Mouse (Mus musculus): ENCODE results near the gene AI661453. TPM values are rescaled to one million over a fixed set of nuclear protein-coding genes. Genes with fewer than 3 reads are reported as not detected.

The AI661453 gene
- polyA plus RNA-seq, 1 experiment from 2014 or later: 0.05 TPM

DNA sequence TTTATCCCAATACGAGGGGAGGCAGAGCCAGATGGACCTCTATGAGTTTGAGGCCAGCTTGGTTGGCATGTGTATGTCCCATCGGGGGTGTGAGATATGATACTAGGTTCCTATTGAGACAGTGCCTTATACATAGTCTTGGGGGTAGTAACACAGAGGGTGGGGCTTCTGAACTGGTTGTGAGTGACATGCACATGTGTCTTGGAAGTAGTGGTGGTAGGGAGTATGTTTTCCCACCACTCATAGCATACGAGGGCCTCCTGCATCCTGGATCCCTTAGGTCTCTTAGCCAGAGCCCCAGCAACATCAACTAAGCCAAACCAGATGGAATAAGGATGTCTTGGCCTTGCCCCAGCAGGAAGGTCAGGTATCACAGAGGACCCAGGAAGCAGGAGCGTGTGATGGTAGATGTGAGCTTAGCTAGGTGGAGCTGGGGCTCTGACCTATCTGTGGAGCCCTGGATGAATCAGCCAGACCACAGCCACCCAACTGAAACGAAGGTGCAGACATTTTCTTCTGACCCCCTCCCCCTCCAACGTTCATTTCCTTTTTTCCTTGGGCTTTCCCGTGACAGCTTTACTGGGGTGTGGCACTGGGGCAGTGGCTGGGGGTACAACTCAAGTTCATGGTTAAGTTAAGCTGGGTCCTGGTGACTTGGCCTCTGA lies 78.9 kb downstream of the AI661453 start:
- Histone ChIP-seq H3K4me1 (ENCODE audit: control insufficient read depth, insufficient read depth, low read length) (peaks cover 10% of the 10 kb centered on the region; the same call in 1 of the 2 replicates), H3K9me3 (ENCODE audit: control insufficient read depth, low read length) (no peaks in the 10 kb centered on the region), H3K27ac (ENCODE audit: low read depth, low read length) (no peak overlapping the region), H3K36me3 (ENCODE audit: control insufficient read depth, insufficient read depth, low read length) (no peaks in the 10 kb centered on the region), H3K9ac (ENCODE audit: low read length) (no peak overlapping the region; the same call in 1 of the 2 replicates), H3K27me3 (ENCODE audit: control insufficient read depth, insufficient read depth, low read length) (no peaks in the 10 kb centered on the region), H3K4me2 (ENCODE audit: low read depth) (no peak overlapping the region), H3K4me3 (ENCODE audit: low read depth, low read length) (no peak overlapping the region)
- ATAC-seq (ENCODE audit: insufficient read depth, low FRiP score, low TSS enrichment) (no peak), DNase-seq (ENCODE audit: low spot score) (no peak)
- WGBS: 91% methylated on average over 7 of the region's 7 CpGs

DNA sequence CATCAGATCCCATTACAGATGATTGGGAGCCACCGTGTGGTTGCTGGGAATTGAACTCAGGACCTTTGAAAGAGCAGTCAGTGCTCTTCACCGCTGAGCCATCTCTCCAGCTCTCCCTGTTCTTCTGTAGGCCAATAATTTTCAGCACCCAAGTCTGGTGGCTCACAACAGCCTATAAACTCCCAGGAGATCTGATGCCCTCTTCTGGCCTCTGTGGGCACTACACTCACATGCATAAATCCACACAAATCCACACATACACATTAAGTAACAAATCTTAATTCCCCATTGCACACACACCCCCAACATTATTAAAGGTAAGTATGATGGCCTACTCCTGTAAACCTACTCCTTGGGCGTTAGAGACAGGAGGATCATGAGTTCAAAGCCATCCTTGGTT lies 79.8 kb downstream of the AI661453 start:
- Histone ChIP-seq H3K4me2 (ENCODE audit: low read depth) (no peak overlapping the region), H3K4me3 (ENCODE audit: low read depth, low read length) (no peak overlapping the region), H3K36me3 (ENCODE audit: control insufficient read depth, insufficient read depth, low read length) (no peaks in the 10 kb centered on the region), H3K9me3 (ENCODE audit: control insufficient read depth, low read length) (no peaks in the 10 kb centered on the region), H3K4me1 (ENCODE audit: control insufficient read depth, insufficient read depth, low read length) (peaks cover 10% of the 10 kb centered on the region; the same call in 1 of the 2 replicates), H3K9ac (ENCODE audit: low read length) (no peak overlapping the region), H3K27me3 (ENCODE audit: control insufficient read depth, insufficient read depth, low read length) (no peaks in the 10 kb centered on the region), H3K27ac (ENCODE audit: low read depth, low read length) (no peak overlapping the region)
- ATAC-seq (ENCODE audit: insufficient read depth, low FRiP score, low TSS enrichment) (no peak), DNase-seq (ENCODE audit: low spot score) (no peak)
- 98% methylated on average over 3 of the region's 3 CpGs for WGBS

DNA sequence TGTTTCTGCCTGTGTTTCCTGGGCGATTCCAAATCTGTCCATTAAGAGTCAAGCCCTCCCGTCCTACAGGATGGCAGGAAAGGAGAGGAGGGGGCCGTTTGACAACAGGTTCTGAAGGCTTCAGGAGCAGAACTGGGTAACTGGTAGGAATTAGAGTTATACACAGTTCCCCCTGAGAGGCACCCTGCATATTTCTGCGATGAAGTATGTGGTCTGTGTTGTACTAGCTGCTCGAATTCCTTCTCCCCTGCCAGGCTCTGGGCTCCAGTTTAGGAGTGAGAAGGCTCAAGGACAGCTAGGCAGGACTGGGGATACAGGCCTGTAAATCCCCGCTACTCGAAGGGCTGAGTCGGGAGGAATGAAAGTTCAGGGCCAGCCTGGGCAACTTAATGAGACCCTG lies 81.8 kb downstream of the AI661453 start:
- Histone ChIP-seq H3K4me3 (ENCODE audit: low read depth, low read length) (no peak overlapping the region), H3K27me3 (ENCODE audit: control insufficient read depth, insufficient read depth, low read length) (no peaks in the 10 kb centered on the region), H3K9me3 (ENCODE audit: control insufficient read depth, low read length) (no peaks in the 10 kb centered on the region), H3K4me1 (ENCODE audit: control insufficient read depth, insufficient read depth, low read length) (peaks cover 15% of the 10 kb centered on the region), H3K4me2 (ENCODE audit: low read depth) (no peak overlapping the region), H3K27ac (ENCODE audit: low read depth, low read length) (0 out of 2 replicates have a peak overlapping the region, but pooled peaks have one; percentile 21), H3K36me3 (ENCODE audit: control insufficient read depth, insufficient read depth, low read length) (no peaks in the 10 kb centered on the region), H3K9ac (ENCODE audit: low read length) (no peak overlapping the region)
- peak; percentile 39 for DNase-seq (ENCODE audit: low spot score)
- ATAC-seq (ENCODE audit: insufficient read depth, low FRiP score, low TSS enrichment): no peak
- 49% methylated on average over 8 of the region's 8 CpGs for WGBS

Other genes with a start within 250 kb of the AI661453 start
- gene Mrps10, start 67.7 kb upstream of the AI661453 start, polyA plus RNA-seq (2014; fragmentation: Nextera tagmentation; extraction: Ambion mirVana): 76.0 and 78.8 TPM in 2 replicates
- gene Guca1b, start 51.2 kb upstream of the AI661453 start, polyA plus RNA-seq (2014; fragmentation: Nextera tagmentation; extraction: Ambion mirVana): 0.49 and 0.77 TPM in 2 replicates
- gene Guca1a, start 36.0 kb upstream of the AI661453 start, polyA plus RNA-seq (2014; fragmentation: Nextera tagmentation; extraction: Ambion mirVana): 0.82 and 0.87 TPM in 2 replicates
- gene 1700001C19Rik, start 761 bp downstream of the AI661453 start, polyA plus RNA-seq (2014; fragmentation: Nextera tagmentation; extraction: Ambion mirVana): 0.37 and 0.43 TPM in 2 replicates
- 25.3 and 27.5 TPM in 2 replicates for gene Taf8, start 65.7 kb downstream of the AI661453 start, polyA plus RNA-seq (2014; fragmentation: Nextera tagmentation; extraction: Ambion mirVana)
- 260 TPM in 2 replicates for gene Ccnd3, start 68.4 kb downstream of the AI661453 start, polyA plus RNA-seq (2014; fragmentation: Nextera tagmentation; extraction: Ambion mirVana)
- 36.9 and 37.9 TPM in 2 replicates for gene Bysl, start 174.9 kb downstream of the AI661453 start, polyA plus RNA-seq (2014; fragmentation: Nextera tagmentation; extraction: Ambion mirVana)
- gene Med20, start 175.0 kb downstream of the AI661453 start, polyA plus RNA-seq (2014; fragmentation: Nextera tagmentation; extraction: Ambion mirVana): 43.3 and 47.5 TPM in 2 replicates
- gene Gm20517, start 175.0 kb downstream of the AI661453 start, polyA plus RNA-seq (2014; fragmentation: Nextera tagmentation; extraction: Ambion mirVana): 0.70 and 0.91 TPM in 2 replicates
- 7.9 and 8.9 TPM in 2 replicates for gene Usp49, start 194.1 kb downstream of the AI661453 start, polyA plus RNA-seq (2014; fragmentation: Nextera tagmentation; extraction: Ambion mirVana)